Mouse (Mus musculus): ENCODE data around the gene Fam19a2. TPM values are rescaled to one million over a fixed set of nuclear protein-coding genes. Genes with fewer than 3 reads are reported as not detected.

Gene Fam19a2
- polyA plus RNA-seq, 1 experiment from 2014 or later: 1.00 TPM

DNA sequence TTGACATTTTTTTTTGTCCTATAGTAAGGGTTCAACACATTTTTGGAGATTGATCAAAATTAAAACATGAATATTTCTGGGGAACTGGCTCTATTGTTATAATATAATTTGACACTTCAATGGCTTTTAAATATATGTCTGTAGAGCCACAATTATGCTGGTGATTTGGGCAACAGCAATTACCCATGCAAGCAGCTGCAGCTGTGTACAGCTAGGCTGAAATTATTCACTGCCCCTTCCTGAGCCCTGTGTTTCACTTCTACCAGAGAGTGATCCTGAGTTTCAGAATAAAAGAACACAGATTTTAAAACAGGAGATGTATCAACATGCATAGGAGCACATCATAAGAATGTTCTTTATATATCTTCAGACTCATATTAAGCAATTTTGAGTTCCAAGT lies 43.5 kb downstream of the Fam19a2 start:
- no peaks in the 10 kb centered on the region for H3K36me3 ChIP-seq
- no peak overlapping the region for H3K4me2 ChIP-seq
- H3K9ac ChIP-seq: no peak overlapping the region
- no peak overlapping the region for H3K27ac ChIP-seq (ENCODE audit: poor library complexity, severe bottlenecking)
- H3K4me3 ChIP-seq: no peak overlapping the region
- no peaks in the 10 kb centered on the region for H3K9me3 ChIP-seq (replicated peaks)
- no peak for ATAC-seq (ENCODE audit: insufficient number of reproducible peaks, low FRiP score)
- H3K27me3 ChIP-seq (replicated peaks): no peaks in the 10 kb centered on the region
- H3K4me1 ChIP-seq (replicated peaks): no peaks in the 10 kb centered on the region

GRCm38 (mm10) chr10:123326271-123326670 lies 62.5 kb downstream of the Fam19a2 start:
- Histone ChIP-seq H3K9ac (no peak overlapping the region), H3K9me3 (replicated peaks) (no peaks in the 10 kb centered on the region), H3K4me1 (replicated peaks) (no peaks in the 10 kb centered on the region), H3K27ac (ENCODE audit: poor library complexity, severe bottlenecking) (no peak overlapping the region), H3K4me3 (no peak overlapping the region), H3K27me3 (replicated peaks) (no peaks in the 10 kb centered on the region), H3K36me3 (no peaks in the 10 kb centered on the region), H3K4me2 (no peak overlapping the region)
- no peak for ATAC-seq (ENCODE audit: insufficient number of reproducible peaks, low FRiP score)
- WGBS: 95% methylated on average over 3 of the region's 3 CpGs

- ATAC-seq (ENCODE audit: insufficient number of reproducible peaks, low FRiP score): no peak
- H3K27me3 ChIP-seq (replicated peaks): no peaks in the 10 kb centered on the region
- WGBS: 57% methylated on average over 5 of the region's 5 CpGs
- H3K4me3 ChIP-seq: no peak overlapping the region
- H3K9me3 ChIP-seq (replicated peaks): no peaks in the 10 kb centered on the region
- no peaks in the 10 kb centered on the region for H3K4me1 ChIP-seq (replicated peaks)
- no peak overlapping the region for H3K27ac ChIP-seq (ENCODE audit: poor library complexity, severe bottlenecking)
- no peaks in the 10 kb centered on the region for H3K36me3 ChIP-seq
- no peak overlapping the region for H3K4me2 ChIP-seq
- no peak overlapping the region for H3K9ac ChIP-seq
Observed at GRCm38 (mm10) chr10:123341280-123341679, 77.5 kb downstream of the Fam19a2 start.

- WGBS: 23% methylated on average over 5 of the region's 5 CpGs
- no peak overlapping the region for H3K4me3 ChIP-seq
- no peak overlapping the region for H3K4me2 ChIP-seq
- no peak overlapping the region for H3K27ac ChIP-seq (ENCODE audit: poor library complexity, severe bottlenecking)
- no peak for ATAC-seq (ENCODE audit: insufficient number of reproducible peaks, low FRiP score)
- H3K4me1 ChIP-seq (replicated peaks): no peaks in the 10 kb centered on the region
- no peaks in the 10 kb centered on the region for H3K36me3 ChIP-seq
- H3K27me3 ChIP-seq (replicated peaks): no peaks in the 10 kb centered on the region
- no peaks in the 10 kb centered on the region for H3K9me3 ChIP-seq (replicated peaks)
- H3K9ac ChIP-seq: no peak overlapping the region
Observed at GRCm38 (mm10) chr10:123342591-123343236, 78.9 kb downstream of the Fam19a2 start.

GRCm38 (mm10) chr10:123346301-123346700 lies 82.5 kb downstream of the Fam19a2 start:
- no peaks in the 10 kb centered on the region for H3K27me3 ChIP-seq (replicated peaks)
- no peak overlapping the region for H3K4me2 ChIP-seq
- H3K4me1 ChIP-seq (replicated peaks): no peaks in the 10 kb centered on the region
- H3K9me3 ChIP-seq (replicated peaks): no peaks in the 10 kb centered on the region
- H3K27ac ChIP-seq (ENCODE audit: poor library complexity, severe bottlenecking): no peak overlapping the region
- H3K9ac ChIP-seq: no peak overlapping the region
- H3K4me3 ChIP-seq: no peak overlapping the region
- WGBS: 88% methylated on average over 8 of the region's 8 CpGs
- H3K36me3 ChIP-seq: no peaks in the 10 kb centered on the region
- no peak for ATAC-seq (ENCODE audit: insufficient number of reproducible peaks, low FRiP score)

- Histone ChIP-seq H3K9me3 (replicated peaks) (no peaks in the 10 kb centered on the region), H3K36me3 (no peaks in the 10 kb centered on the region), H3K4me1 (replicated peaks) (no peaks in the 10 kb centered on the region), H3K27ac (ENCODE audit: poor library complexity, severe bottlenecking) (no peak overlapping the region), H3K4me3 (no peak overlapping the region), H3K27me3 (replicated peaks) (no peaks in the 10 kb centered on the region), H3K9ac (no peak overlapping the region), H3K4me2 (no peak overlapping the region)
- ATAC-seq (ENCODE audit: insufficient number of reproducible peaks, low FRiP score): no peak
- 47% methylated on average over 5 of the region's 5 CpGs for WGBS
Observed at GRCm38 (mm10) chr10:123353667-123354066, 89.9 kb downstream of the Fam19a2 start.

- Histone ChIP-seq H3K27ac (ENCODE audit: poor library complexity, severe bottlenecking) (no peak overlapping the region), H3K36me3 (no peaks in the 10 kb centered on the region), H3K9ac (no peak overlapping the region), H3K27me3 (replicated peaks) (no peaks in the 10 kb centered on the region), H3K9me3 (replicated peaks) (no peaks in the 10 kb centered on the region), H3K4me2 (no peak overlapping the region), H3K4me3 (no peak overlapping the region), H3K4me1 (replicated peaks) (peaks cover 7% of the 10 kb centered on the region; the same call in 1 of the 2 replicates)
- ATAC-seq (ENCODE audit: insufficient number of reproducible peaks, low FRiP score): no peak
- WGBS: 74% methylated on average over 6 of the region's 6 CpGs
Observed at GRCm38 (mm10) chr10:123357010-123357409, 93.2 kb downstream of the Fam19a2 start.

DNA sequence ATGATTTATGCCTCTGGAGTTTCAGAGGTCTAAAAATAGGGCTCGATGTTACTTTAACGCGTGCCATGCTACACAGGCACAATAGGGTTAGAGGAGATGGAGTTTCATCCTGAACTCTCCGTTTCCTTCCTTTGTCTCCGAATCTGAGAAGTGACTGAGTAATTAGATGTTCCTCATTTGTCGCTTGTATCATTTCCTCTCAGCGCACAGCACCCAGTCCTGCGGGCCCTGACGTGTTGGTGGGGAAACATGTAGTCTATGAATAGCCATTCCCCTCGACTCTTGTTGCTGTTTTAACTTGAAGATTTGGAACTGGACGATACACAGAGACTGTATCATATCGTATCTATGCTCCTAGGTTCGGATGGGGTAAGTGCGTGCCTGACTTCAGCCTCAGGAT lies 96.7 kb downstream of the Fam19a2 start:
- H3K36me3 ChIP-seq: no peaks in the 10 kb centered on the region
- no peaks in the 10 kb centered on the region for H3K27me3 ChIP-seq (replicated peaks)
- peaks cover 7% of the 10 kb centered on the region; the same call in 1 of the 2 replicates for H3K4me1 ChIP-seq (replicated peaks)
- H3K9ac ChIP-seq: no peak overlapping the region
- H3K4me2 ChIP-seq: peak overlapping the region; percentile 25
- WGBS: 50% methylated on average over 14 of the region's 14 CpGs
- H3K4me3 ChIP-seq: no peak overlapping the region
- H3K27ac ChIP-seq (ENCODE audit: poor library complexity, severe bottlenecking): no peak overlapping the region
- H3K9me3 ChIP-seq (replicated peaks): no peaks in the 10 kb centered on the region
- ATAC-seq (ENCODE audit: insufficient number of reproducible peaks, low FRiP score): no peak

DNA sequence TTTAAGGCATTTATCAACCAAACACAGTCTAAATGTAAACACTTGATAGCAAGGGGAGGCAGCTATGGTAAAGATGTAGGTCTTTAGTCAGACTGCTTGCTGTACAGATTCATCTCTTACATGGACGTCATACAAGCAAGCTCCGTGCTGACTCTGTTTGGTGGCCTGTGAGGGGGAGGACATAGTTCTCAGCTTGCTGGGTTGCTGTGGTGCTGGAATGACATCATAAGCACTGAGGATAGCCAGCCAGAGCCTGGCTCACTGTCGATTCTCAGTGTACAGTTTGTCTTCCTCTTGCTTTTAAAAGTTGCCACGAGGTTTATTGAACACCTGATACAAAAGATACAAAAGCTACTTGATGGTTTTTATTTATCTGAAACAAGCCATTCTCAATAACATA lies 100.8 kb downstream of the Fam19a2 start:
- Histone ChIP-seq H3K4me2 (no peak overlapping the region), H3K9ac (no peak overlapping the region), H3K4me3 (no peak overlapping the region), H3K27ac (ENCODE audit: poor library complexity, severe bottlenecking) (no peak overlapping the region), H3K9me3 (replicated peaks) (no peaks in the 10 kb centered on the region), H3K4me1 (replicated peaks) (peaks cover 7% of the 10 kb centered on the region; the same call in 1 of the 2 replicates), H3K27me3 (replicated peaks) (no peaks in the 10 kb centered on the region), H3K36me3 (no peaks in the 10 kb centered on the region)
- 65% methylated on average over 4 of the region's 4 CpGs for WGBS
- no peak for ATAC-seq (ENCODE audit: insufficient number of reproducible peaks, low FRiP score)

DNA sequence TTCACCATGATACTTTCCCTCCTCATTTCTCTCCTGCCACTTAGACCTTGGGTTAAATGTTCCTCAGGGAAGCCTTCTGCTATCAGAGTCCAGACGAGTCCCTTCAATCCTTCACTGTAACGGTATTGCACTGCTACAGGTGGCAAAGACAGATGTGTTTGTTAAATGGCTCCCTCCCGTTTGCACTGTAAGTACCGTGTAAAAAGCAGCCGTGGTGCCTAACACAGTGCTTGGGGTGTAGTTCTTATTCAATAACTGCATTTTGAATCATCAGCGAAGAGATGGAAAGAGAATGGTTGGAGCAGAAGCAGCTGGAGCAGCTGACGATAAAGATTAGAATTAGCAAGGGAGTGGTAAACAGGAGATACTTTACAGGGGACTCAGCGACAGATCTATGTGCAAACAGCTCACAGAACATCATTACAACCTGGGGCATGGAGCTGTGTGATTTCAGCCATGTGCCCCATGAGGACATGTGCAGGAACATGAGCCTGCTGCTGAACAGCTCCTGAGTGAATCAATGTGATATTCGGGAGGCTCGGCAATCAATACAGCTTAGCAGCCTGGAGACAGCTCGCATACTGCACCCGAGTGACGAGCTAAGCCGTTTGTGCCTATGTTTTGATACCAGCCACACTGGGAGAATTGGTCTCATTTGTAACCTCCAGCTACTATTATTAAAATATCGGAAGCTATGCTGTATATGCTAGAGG lies 103.5 kb downstream of the Fam19a2 start:
- Histone ChIP-seq H3K27ac (ENCODE audit: poor library complexity, severe bottlenecking) (no peak overlapping the region), H3K4me1 (replicated peaks) (no peaks in the 10 kb centered on the region), H3K9me3 (replicated peaks) (no peaks in the 10 kb centered on the region), H3K27me3 (replicated peaks) (no peaks in the 10 kb centered on the region), H3K4me2 (no peak overlapping the region), H3K9ac (no peak overlapping the region), H3K36me3 (no peaks in the 10 kb centered on the region), H3K4me3 (no peak overlapping the region)
- ATAC-seq (ENCODE audit: insufficient number of reproducible peaks, low FRiP score): no peak
- WGBS: 75% methylated on average over 15 of the region's 15 CpGs

- Histone ChIP-seq H3K4me3 (no peak overlapping the region), H3K27ac (ENCODE audit: poor library complexity, severe bottlenecking) (no peak overlapping the region), H3K4me2 (no peak overlapping the region), H3K27me3 (replicated peaks) (no peaks in the 10 kb centered on the region), H3K9me3 (replicated peaks) (0 out of 2 replicates have a peak, but pooled peaks cover 3% of the 10 kb centered on the region), H3K36me3 (no peaks in the 10 kb centered on the region), H3K9ac (no peak overlapping the region), H3K4me1 (replicated peaks) (no peaks in the 10 kb centered on the region)
- WGBS: 54% methylated on average over 2 of the region's 2 CpGs
- no peak for ATAC-seq (ENCODE audit: insufficient number of reproducible peaks, low FRiP score)
Observed at GRCm38 (mm10) chr10:123383277-123383676, 119.5 kb downstream of the Fam19a2 start.
